Mouse (Mus musculus) T-helper 17 cell (primary cell): ENCODE results near the gene Ddb1.

Experiments used
- in situ Hi-C, 2 experiments: fragments of 300-600 bp; cut with MboI, MseI; formaldehyde crosslinking; loops; 1 replicate in 1 of 2; 2 replicates in 1 of 2; pipeline ENCODE4 v1.15.1; 2025; ENCODE audit warnings: high pct_unique_total_duplicates in 2 of 2

The Ddb1 gene

GRCm38 (mm10) chr19:10656058-10656457 is 50.9 kb downstream of the Ddb1 start:
- in situ Hi-C loops = loop anchor here in 1 of 2 experiments (25.0 kb wide), 1 partner anchor 1006 kb away; the partner anchor contains the start of gene Oosp2

DNA sequence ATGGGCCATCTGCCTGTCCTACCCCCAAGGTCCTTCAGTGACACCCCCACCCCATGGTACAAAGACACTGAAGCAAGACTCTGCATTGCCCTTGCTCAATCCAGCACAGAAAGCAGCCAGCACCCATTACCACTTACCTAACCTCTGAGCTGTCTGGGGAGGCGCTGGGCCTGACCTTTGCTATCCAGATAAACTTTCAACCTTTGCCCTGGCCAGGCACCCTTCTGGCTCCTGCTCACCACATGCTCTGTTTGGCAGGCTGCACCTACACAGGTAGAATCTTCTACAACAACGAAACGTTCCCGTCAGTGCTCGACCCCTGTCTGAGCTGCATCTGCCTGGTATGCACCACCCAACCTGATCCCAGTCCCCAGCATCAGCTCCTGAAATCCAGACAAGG is 52.6 kb downstream of the Ddb1 start:
- in situ Hi-C loops = loop anchor here in 1 of 2 experiments (25.0 kb wide), 1 partner anchor 1005 kb away; the partner anchor contains the start of gene Oosp2

- in situ Hi-C loops = loop anchor here in 1 of 2 experiments (25.0 kb wide), 1 partner anchor 1004 kb away; the partner anchor contains the start of gene Oosp2
These were observed 53.3 kb downstream of the Ddb1 start for GRCm38 (mm10) chr19:10658406-10658805.

DNA sequence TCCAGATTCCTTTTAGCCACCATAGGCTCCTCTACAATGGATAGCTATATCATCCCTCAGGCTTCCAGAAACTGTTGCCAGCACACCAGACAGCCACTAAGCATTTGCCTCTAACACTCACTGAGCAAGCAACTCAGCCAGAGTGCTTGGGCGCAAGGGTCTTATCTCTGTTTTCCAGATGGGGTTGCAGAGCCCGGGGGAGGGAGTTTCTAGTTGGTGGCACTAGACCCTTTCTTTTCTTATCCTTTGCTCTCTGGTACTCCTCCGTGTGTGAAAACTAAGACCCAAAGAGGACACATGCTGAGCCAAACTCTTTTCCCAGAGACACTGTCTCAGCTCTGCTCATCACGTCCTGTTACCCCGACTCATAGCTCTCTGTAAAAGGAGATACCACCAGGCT is 56.2 kb downstream of the Ddb1 start:
- in situ Hi-C loops = loop anchor here in 1 of 2 experiments (25.0 kb wide), 1 partner anchor 1001 kb away; the partner anchor contains the start of gene Oosp2

DNA sequence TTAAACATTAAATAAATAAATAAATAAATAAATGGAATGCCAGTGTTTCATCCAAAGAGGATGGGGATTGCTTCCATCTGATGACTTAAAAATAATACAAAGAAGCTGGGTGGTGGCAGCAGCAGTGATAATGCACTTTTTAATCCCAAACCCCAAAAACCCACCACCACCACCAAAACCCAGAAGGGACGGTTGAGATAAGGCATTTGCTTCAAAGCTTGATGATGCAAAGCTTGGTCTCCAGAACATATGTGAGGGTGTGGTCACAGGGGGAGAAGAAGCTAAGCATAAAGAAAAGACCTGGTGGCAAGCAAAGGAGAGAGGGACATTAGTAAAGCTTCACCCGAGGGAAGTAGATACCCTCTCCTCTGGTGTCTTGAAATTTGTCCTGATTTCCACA is 56.8 kb downstream of the Ddb1 start:
- in situ Hi-C loops = loop anchor here in 1 of 2 experiments (25.0 kb wide), 1 partner anchor 1000 kb away; the partner anchor contains the start of gene Oosp2

DNA sequence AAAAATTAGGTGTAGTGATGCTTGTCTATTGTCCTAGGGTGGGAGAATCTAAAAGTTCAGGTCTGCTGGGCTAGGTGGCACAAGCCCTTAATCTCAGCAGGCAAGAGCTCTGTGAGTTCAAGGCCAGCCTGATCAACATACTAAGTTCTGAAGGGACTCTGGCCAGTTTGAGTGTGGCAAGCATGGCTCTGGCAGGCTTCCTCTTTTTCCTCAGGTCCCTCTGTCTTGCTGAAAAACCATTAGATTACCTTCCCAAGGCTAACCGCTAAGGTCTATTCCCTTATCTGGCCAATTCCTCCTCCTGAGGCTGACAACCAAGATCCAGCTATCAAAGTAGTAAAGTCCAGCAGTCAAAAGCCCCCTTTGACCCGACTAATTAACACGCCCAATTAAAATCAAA is 57.5 kb downstream of the Ddb1 start:
- in situ Hi-C loops = loop anchor here in 1 of 2 experiments (25.0 kb wide), 1 partner anchor 1000 kb away; the partner anchor contains the start of gene Oosp2

- in situ Hi-C loops = loop anchor here in 1 of 2 experiments (25.0 kb wide), 1 partner anchor 997 kb away; the partner anchor contains the start of gene Oosp2
These were observed 60.0 kb downstream of the Ddb1 start for GRCm38 (mm10) chr19:10665093-10665492.

GRCm38 (mm10) chr19:10665499-10665898 is 60.4 kb downstream of the Ddb1 start:
- in situ Hi-C loops = loop anchor here in 1 of 2 experiments (25.0 kb wide), 1 partner anchor 997 kb away; the partner anchor contains the start of gene Oosp2

GRCm38 (mm10) chr19:10671319-10671718 is 66.2 kb downstream of the Ddb1 start:
- in situ Hi-C loops = loop anchor here (5.0 to 25.0 kb wide), 2 partner anchors 291 to 991 kb away; partner anchors contain the start of gene Oosp2 (in 1 of the 2)

- in situ Hi-C loops = loop anchor here (5.0 to 25.0 kb wide), 2 partner anchors 290 to 990 kb away; partner anchors contain the start of gene Oosp2 (in 1 of the 2)
These were observed 66.8 kb downstream of the Ddb1 start for GRCm38 (mm10) chr19:10671854-10672417.

- in situ Hi-C loops = loop anchor here (5.0 to 25.0 kb wide), 2 partner anchors 289 to 989 kb away; partner anchors contain the start of gene Oosp2 (in 1 of the 2)
These were observed 68.1 kb downstream of the Ddb1 start for GRCm38 (mm10) chr19:10673275-10673674.

- in situ Hi-C loops = no loop called here
These were observed 71.5 kb downstream of the Ddb1 start for GRCm38 (mm10) chr19:10676656-10677055.

- in situ Hi-C loops = no loop called here
These were observed 73.0 kb downstream of the Ddb1 start, which contains the start of gene Pga5 for GRCm38 (mm10) chr19:10677915-10678771. Gene Pga5, minus strand, starts transcription at chr19:10678071.

DNA sequence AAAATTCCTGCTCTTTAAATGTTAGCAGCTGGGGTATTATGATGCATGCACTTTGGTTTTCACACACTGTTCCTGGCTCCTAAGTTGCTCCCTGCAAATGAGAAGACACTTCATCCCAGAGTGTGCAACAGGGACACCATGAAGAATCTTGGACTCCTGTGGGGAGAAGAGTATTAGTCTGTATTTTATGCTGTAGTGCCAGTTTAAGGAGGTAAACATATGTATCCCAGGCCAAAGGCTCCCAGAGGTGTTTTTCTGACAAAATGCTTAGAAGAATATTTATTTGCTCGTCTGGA is 73.6 kb downstream of the Ddb1 start:
- in situ Hi-C loops = no loop called here
